ENCODE assay signal across 7 mouse cellular contexts in the genomic region with DNA sequence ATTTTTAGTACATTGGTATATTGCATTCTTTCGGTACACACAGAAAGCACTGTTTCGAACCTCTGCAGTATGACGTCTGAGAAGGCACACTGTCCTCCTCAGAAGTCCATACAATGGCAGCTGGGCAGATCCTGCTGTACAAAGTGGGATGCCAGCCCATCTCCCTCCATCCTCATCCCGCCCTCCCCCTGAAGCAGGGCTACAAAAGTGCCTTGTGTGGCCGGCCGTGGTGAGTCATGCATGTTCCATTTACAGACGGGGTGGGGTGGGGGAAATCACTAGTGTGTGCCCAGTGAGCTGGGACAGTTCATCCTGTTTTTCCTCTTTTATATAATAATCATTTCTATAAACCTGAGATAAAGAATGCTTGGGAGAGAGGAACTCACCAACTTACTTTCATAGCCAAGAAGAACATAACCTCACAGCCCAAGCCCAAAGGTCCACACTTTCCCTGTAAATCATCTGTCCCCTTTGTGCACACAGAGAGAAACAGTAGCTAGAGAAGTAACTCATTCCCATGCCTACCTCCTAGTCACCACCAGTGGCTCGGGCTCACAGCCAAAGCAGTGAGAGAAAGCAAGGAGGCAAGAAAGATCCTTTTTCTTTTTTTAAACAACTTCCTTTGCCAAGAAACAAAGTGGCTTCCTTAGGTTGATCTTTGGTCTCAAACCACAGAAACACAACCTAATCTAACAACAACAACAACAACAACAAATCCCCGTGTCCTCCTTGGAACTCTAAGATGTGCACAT. TPM values are rescaled to one million over a fixed set of nuclear protein-coding genes. Genes with fewer than 3 reads are reported as not detected.
DNase-seq lines count a peak whose midpoint lies in the region; ATAC-seq and TF ChIP-seq lines count a peak whose summit lies in the region.

No protein-coding gene starts in this region.

- no peak overlapping the region for H3K4me3 ChIP-seq in layer of hippocampus, adult 2 months
- peak overlapping the region; percentile 37 for H3K4me3 ChIP-seq in bone marrow macrophage, adult 2 months (ENCODE audit: insufficient read depth, low read length)
- no peak overlapping the region for H3K4me3 ChIP-seq in heart, embryonic 11.5 days (ENCODE audit: low read depth, low read length)
- no peak overlapping the region for H3K4me3 ChIP-seq in myocyte

- peaks cover 65% of the 10 kb centered on the region for H3K4me1 ChIP-seq in bone marrow macrophage, adult 2 months (ENCODE audit: control insufficient read depth, insufficient read depth, low read length)
- H3K4me1 ChIP-seq in heart, embryonic 11.5 days (ENCODE audit: control insufficient read depth, insufficient read depth, low read length) = 0 out of 2 replicates have a peak, but pooled peaks cover 2% of the 10 kb centered on the region

- no peak overlapping the region for H3K9ac ChIP-seq in heart, embryonic 11.5 days (ENCODE audit: low read depth, low read length)

- peak overlapping the region; percentile 61; the same call in 1 of the 2 replicates for H3K27ac ChIP-seq in layer of hippocampus, adult 2 months
- peak overlapping the region; percentile 90 for H3K27ac ChIP-seq in bone marrow macrophage, adult 2 months (ENCODE audit: insufficient read depth, low read depth, low read length)
- peak overlapping the region; percentile 51 for H3K27ac ChIP-seq in heart, embryonic 11.5 days (ENCODE audit: low read depth, low read length)

- H3K9me3 ChIP-seq in heart, embryonic 11.5 days (replicated peaks; ENCODE audit: control insufficient read depth, low read length) = no peaks in the 10 kb centered on the region

- H3K4me2 ChIP-seq in heart, embryonic 11.5 days = no peak overlapping the region
- peak overlapping the region; percentile 81 for H3K4me2 ChIP-seq in myocyte (ENCODE audit: low read depth)

- ATAC-seq in heart, embryonic 11.5 days (replicated peaks; ENCODE audit: insufficient number of reproducible peaks, low FRiP score, low TSS enrichment) = no peak; the same call in 1 of the 2 replicates

- H3K36me3 ChIP-seq in heart, embryonic 11.5 days (ENCODE audit: control insufficient read depth, insufficient read depth, low read length) = no peaks in the 10 kb centered on the region
- H3K36me3 ChIP-seq in myocyte (ENCODE audit: control insufficient read depth, insufficient read depth) = no peaks in the 10 kb centered on the region

- H3K27me3 ChIP-seq in heart, embryonic 11.5 days (ENCODE audit: control insufficient read depth, insufficient read depth, low read length) = no peaks in the 10 kb centered on the region
- H3K27me3 ChIP-seq in myocyte (ENCODE audit: control insufficient read depth, insufficient read depth, insufficient read length) = no peaks in the 10 kb centered on the region

- no peak overlapping the region for H3ac ChIP-seq in myocyte (ENCODE audit: control insufficient read depth, insufficient read length)

- H3K79me2 ChIP-seq in myocyte (ENCODE audit: control insufficient read depth, insufficient read depth) = peaks cover 45% of the 10 kb centered on the region

- no peak for TF ChIP-seq POLR2A in bone marrow macrophage, adult 2 months (IDR thresholded peaks at IDR 0.05; ENCODE audit: borderline replicate concordance, low read depth, low read length)
- TF ChIP-seq POLR2A in myocyte (IDR thresholded peaks at IDR 0.05; ENCODE audit: insufficient read length, low read depth) = no peak

- peak in 1 of 2 experiments; percentile 29 for DNase-seq in layer of hippocampus, adult 2 months (ENCODE audit: low spot score in 2 of 2)
- DNase-seq in layer of hippocampus, adult 18-20 months (ENCODE audit: low spot score in 2 of 2) = no peak
- DNase-seq in kidney, postnatal 14 days = peak; percentile 84
- no peak for DNase-seq in natural killer cell, adult 2 months (ENCODE audit: low spot score in 2 of 2)

- 69% methylated on average over 9 of the region's 9 CpGs for WGBS in heart, embryonic 11.5 days (ENCODE audit: insufficient replicate concordance)

- TF ChIP-seq CTCF in layer of hippocampus, adult 2 months (conservative IDR thresholded peaks at IDR 0.05) = peak; percentile 29; the same call in 1 of the 2 replicates
- TF ChIP-seq CTCF in bone marrow macrophage, adult 2 months (IDR thresholded peaks at IDR 0.05; ENCODE audit: low read depth, low read length) = no peak

TF ChIP-seq in myocyte, 11 proteins besides CTCF, POLR2A, EP300 and RAD21:
- TF ChIP-seq CEBPB (IDR thresholded peaks at IDR 0.05; ENCODE audit: insufficient read depth, poor library complexity, severe bottlenecking) (no peak), TCF3 (IDR thresholded peaks at IDR 0.05; ENCODE audit: insufficient read length, low read depth) (no peak), E2F4 (IDR thresholded peaks at IDR 0.05; ENCODE audit: insufficient read depth) (no peak), REST (IDR thresholded peaks at IDR 0.05; ENCODE audit: insufficient read depth, insufficient read length) (no peak), MYOG (IDR thresholded peaks at IDR 0.05; ENCODE audit: control insufficient read depth in 1 of 3, insufficient read depth in 1 of 3, insufficient read length in 2 of 3, low read depth in 2 of 3) (no peak), MYOD1 (IDR thresholded peaks at IDR 0.05; ENCODE audit: control insufficient read depth in 1 of 3, insufficient read length in 2 of 3, low read depth in 2 of 3) (peak in 2 of 3 experiments; percentile 9 to 18), MAX (IDR thresholded peaks at IDR 0.05; ENCODE audit: low read depth) (no peak), TCF12 (IDR thresholded peaks at IDR 0.05; ENCODE audit: insufficient read depth, poor library complexity, severe bottlenecking) (no peak)

RNA-seq across cellular contexts. Expression of a gene that starts 8.4 kb away (rescaled TPM):
- total RNA-seq in layer of hippocampus, adult 2 months (2021) = 10 to 100 TPM; 22.2 to 26.9 TPM
- total RNA-seq in layer of hippocampus, adult 18-20 months (2021) = 10 to 100 TPM; 23.9 to 24.1 TPM
- 125 and 135 TPM in 2 replicates for polyA plus RNA-seq in bone marrow macrophage, adult 2 months (2012; ENCODE audit: insufficient read depth, insufficient read length, missing spikeins)
- polyA plus RNA-seq in heart, embryonic 11.5 days (2014; fragmentation: Nextera tagmentation; extraction: Ambion mirVana) = 5.0 and 6.2 TPM in 2 replicates
- 2.5 TPM for polyA plus RNA-seq in myocyte (2012; fragmentation: generic; extraction: Trizol)

RNA-seq across cellular contexts. Expression of a gene that starts 31.9 kb away (rescaled TPM):
- 10 to 100 TPM; 77.8 to 85.7 TPM for total RNA-seq in layer of hippocampus, adult 2 months (2021)
- 10 to 100 TPM; 84.8 TPM for total RNA-seq in layer of hippocampus, adult 18-20 months (2021)
- polyA plus RNA-seq in bone marrow macrophage, adult 2 months (2012; ENCODE audit: insufficient read depth, insufficient read length, missing spikeins) = 34.9 and 45.8 TPM in 2 replicates
- 130 and 133 TPM in 2 replicates for polyA plus RNA-seq in heart, embryonic 11.5 days (2014; fragmentation: Nextera tagmentation; extraction: Ambion mirVana)
- polyA plus RNA-seq in myocyte (2012; fragmentation: generic; extraction: Trizol) = 32.1 TPM

Comparison
In these comparisons a context has a peak if more than half of its experiments do, and no peak if none do; other contexts are left out.
1. RNA of a gene that starts 8.4 kb away (polyA plus RNA-seq): 125 to 135 TPM in bone marrow macrophage, adult 2 months; 5.0 to 6.2 TPM in heart, embryonic 11.5 days and 2.5 TPM in myocyte (single experiment); every median in the first group is over 10 times any median in the second.
2. Peak in every context shown above with its lines, with median percentiles within 50 percentile points of each other: H3K27ac ChIP-seq.